In genomic region chr9:56159456-56159855, GRCm38 (mm10) we compare ENCODE assay signal across 9 mouse cellular contexts. TPM values are rescaled to one million over a fixed set of nuclear protein-coding genes. Genes with fewer than 3 reads are reported as not detected.
A peak's percentile ranks its signal among the peaks of the same experiment; 100 is the strongest.
DNase-seq lines count a peak whose midpoint lies in the region; ATAC-seq and TF ChIP-seq lines count a peak whose summit lies in the region.
"Had no signal": no experiment of that assay in that cellular context is flagged by ENCODE, and none has a peak within 500 bp of the region (broad histone marks: within the 10 kb centered on the region; RNA-seq: fewer than 3 reads in every experiment).

No protein-coding gene starts in this region.

- peaks cover 8% of the 10 kb centered on the region; the same call in 1 of the 2 replicates for H3K36me3 ChIP-seq in forebrain, embryonic 10.5 days (replicated peaks)
- H3K36me3 ChIP-seq in limb, embryonic 11.5 days (ENCODE audit: control insufficient read depth, insufficient read depth, low read length), result no peaks in the 10 kb centered on the region
- no peaks in the 10 kb centered on the region for H3K36me3 ChIP-seq in neural tube, embryonic 15.5 days

- no peak overlapping the region for H3K9ac ChIP-seq in limb, embryonic 11.5 days (ENCODE audit: low read length)
- H3K9ac ChIP-seq in neural tube, embryonic 15.5 days (replicated peaks), result peak overlapping the region; percentile 99; the same call in 1 of the 2 replicates

- no peak for ATAC-seq in limb, embryonic 11.5 days (ENCODE audit: insufficient number of reproducible peaks, low FRiP score, low TSS enrichment, low read depth)
- ATAC-seq in neural tube, embryonic 15.5 days (ENCODE audit: low FRiP score), result no peak

- no peak for DNase-seq in layer of hippocampus, adult 2 months (ENCODE audit: low spot score in 2 of 2)
- no peak for DNase-seq in layer of hippocampus, postnatal 10 days (ENCODE audit: low spot score in 2 of 2)
- DNase-seq in forebrain, embryonic 10.5 days (ENCODE audit: extremely low spot score, low spot score), result no peak
- DNase-seq in limb, embryonic 11.5 days (ENCODE audit: low spot score), result no peak
- DNase-seq in right cerebral cortex, adult 2 months (ENCODE audit: low spot score in 2 of 2), result no peak
- no peak for DNase-seq in right cerebral cortex, postnatal 10 days (ENCODE audit: low spot score in 2 of 2)
- DNase-seq in cerebellum, postnatal 10 days, result no peak
- DNase-seq: cerebellum, postnatal 14 days had no signal

- 0 out of 2 replicates have a peak, but pooled peaks cover 4% of the 10 kb centered on the region for H3K27me3 ChIP-seq in forebrain, embryonic 10.5 days (ENCODE audit: poor library complexity, severe bottlenecking)
- H3K27me3 ChIP-seq in limb, embryonic 11.5 days (ENCODE audit: control insufficient read depth, insufficient read depth, low read length), result no peaks in the 10 kb centered on the region
- no peaks in the 10 kb centered on the region for H3K27me3 ChIP-seq in neural tube, embryonic 15.5 days (replicated peaks)

- no peak for TF ChIP-seq CTCF in layer of hippocampus, adult 2 months (conservative IDR thresholded peaks at IDR 0.05)

- H3K9me3 ChIP-seq in forebrain, embryonic 10.5 days, result no peaks in the 10 kb centered on the region
- no peaks in the 10 kb centered on the region for H3K9me3 ChIP-seq in limb, embryonic 11.5 days (ENCODE audit: control insufficient read depth, low read length)
- H3K9me3 ChIP-seq in neural tube, embryonic 15.5 days (replicated peaks), result no peaks in the 10 kb centered on the region

- peaks cover 36% of the 10 kb centered on the region for H3K4me1 ChIP-seq in forebrain, embryonic 10.5 days
- peaks cover 9% of the 10 kb centered on the region; the same call in 1 of the 2 replicates for H3K4me1 ChIP-seq in limb, embryonic 11.5 days (ENCODE audit: control insufficient read depth, insufficient read depth, low read length)
- H3K4me1 ChIP-seq in neural tube, embryonic 15.5 days, result peaks cover 31% of the 10 kb centered on the region

- H3K27ac ChIP-seq in layer of hippocampus, adult 2 months, result peak overlapping the region; percentile 97; the same call in 1 of the 2 replicates
- peak overlapping the region; percentile 99 for H3K27ac ChIP-seq in forebrain, embryonic 10.5 days
- H3K27ac ChIP-seq in limb, embryonic 11.5 days (replicated peaks; ENCODE audit: low read depth, low read length), result no peak overlapping the region
- 0 out of 2 replicates have a peak overlapping the region, but pooled peaks have one; percentile 96 for H3K27ac ChIP-seq in neural tube, embryonic 15.5 days (replicated peaks)

- peak overlapping the region; percentile 56 for H3K4me2 ChIP-seq in limb, embryonic 11.5 days (ENCODE audit: low read depth, severe bottlenecking)
- peak overlapping the region; percentile 68 for H3K4me2 ChIP-seq in neural tube, embryonic 15.5 days

- 6% methylated on average over 2 of the region's 2 CpGs for WGBS in forebrain, embryonic 10.5 days
- 7% methylated on average over 2 of the region's 2 CpGs for WGBS in limb, embryonic 11.5 days
- 5% methylated on average over 2 of the region's 2 CpGs for WGBS in neural tube, embryonic 15.5 days

- H3K4me3 ChIP-seq in layer of hippocampus, adult 2 months, result peak overlapping the region; percentile 89
- H3K4me3 ChIP-seq in forebrain, embryonic 10.5 days, result peak overlapping the region; percentile 97
- H3K4me3 ChIP-seq in limb, embryonic 11.5 days (ENCODE audit: low read depth, low read length), result peak overlapping the region; percentile 99
- H3K4me3 ChIP-seq in neural tube, embryonic 15.5 days (replicated peaks), result peak overlapping the region; percentile 71

RNA-seq across cellular contexts. Expression of gene Tspan3, which starts 5.8 kb away (rescaled TPM):
- total RNA-seq in layer of hippocampus, adult 2 months (2021), result 100 to 1,000 TPM; 309 to 331 TPM
- 100 to 1,000 TPM; 334 to 354 TPM for total RNA-seq in layer of hippocampus, postnatal 10 days (2021)
- 510 and 526 TPM in 2 replicates for polyA plus RNA-seq in forebrain, embryonic 10.5 days (2016; fragmentation: Nextera tagmentation; extraction: Ambion mirVana)
- polyA plus RNA-seq in limb, embryonic 11.5 days (2014; fragmentation: Nextera tagmentation; extraction: Ambion mirVana), result 418 and 432 TPM in 2 replicates
- polyA plus RNA-seq in neural tube, embryonic 15.5 days (2015; fragmentation: Nextera tagmentation; extraction: Ambion mirVana), result 578 and 595 TPM in 2 replicates
